Mouse (Mus musculus): ENCODE measurements at regions not wholly inside any gene's neighbourhood (a gene's known extent, or its start where the extent isn't known, plus 50 kb on each side); places are given as distances from the start of the nearest gene placed in this dataset.
"Not testable (repeated sequence)": the region's sequence is repeated elsewhere in the genome, so short reads cannot be mapped to it uniquely, and the experiment has no call there.

DNA sequence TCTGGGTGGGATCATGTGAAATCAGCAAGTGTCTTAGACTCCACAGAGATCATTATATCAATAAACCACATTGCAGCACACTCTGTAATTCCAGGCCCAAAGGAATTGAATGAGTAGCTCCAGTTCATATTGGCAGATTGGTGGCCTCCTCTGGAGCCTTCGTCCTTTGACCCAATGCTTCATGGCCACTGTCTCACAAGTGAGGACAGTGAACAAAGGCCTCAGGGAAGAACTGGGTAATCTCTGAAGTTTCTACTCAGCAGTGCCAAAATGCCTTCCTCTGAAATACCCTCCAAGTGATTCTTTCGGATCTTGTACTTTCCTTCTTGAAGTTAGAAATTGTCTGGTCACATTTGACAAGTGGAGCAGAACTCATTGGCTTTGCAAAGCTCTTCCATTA, 135.8 kb upstream of the Fam84a start:
- no peaks in the 10 kb centered on the region for H3K36me3 ChIP-seq
- no peak overlapping the region for H3K4me2 ChIP-seq (replicated peaks)
- H3K4me3 ChIP-seq (replicated peaks): no peak overlapping the region
- ATAC-seq: no peak
- H3K9me3 ChIP-seq: no peaks in the 10 kb centered on the region
- H3K9ac ChIP-seq (replicated peaks): no peak overlapping the region
- H3K4me1 ChIP-seq (replicated peaks): peaks cover 7% of the 10 kb centered on the region
- WGBS: 87% methylated on average over 2 of the region's 2 CpGs
- no peaks in the 10 kb centered on the region for H3K27me3 ChIP-seq
- H3K27ac ChIP-seq: no peak overlapping the region

DNA sequence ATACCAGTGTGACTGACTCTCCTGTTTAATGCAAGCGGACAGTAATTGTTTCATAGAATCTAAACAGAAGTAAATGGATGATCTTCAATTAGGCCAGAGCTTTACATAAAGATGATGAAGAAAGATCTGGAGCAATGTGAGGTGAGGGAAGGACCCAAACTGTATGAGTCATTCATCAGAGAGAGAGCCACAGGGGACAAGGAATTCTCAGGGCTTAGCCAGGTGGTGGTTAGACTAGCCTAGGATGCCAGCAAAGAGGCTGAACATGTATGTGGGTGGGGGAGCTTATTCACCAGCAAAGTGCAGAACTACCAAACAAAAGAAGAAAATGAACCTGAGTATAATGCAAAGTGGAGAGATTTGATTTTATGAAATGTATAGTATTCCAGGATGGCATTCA, 134.8 kb upstream of the Fam84a start:
- H3K9me3 ChIP-seq: no peaks in the 10 kb centered on the region
- H3K4me1 ChIP-seq (replicated peaks): peaks cover 8% of the 10 kb centered on the region
- no peaks in the 10 kb centered on the region for H3K27me3 ChIP-seq
- no peak overlapping the region for H3K4me3 ChIP-seq (replicated peaks)
- H3K27ac ChIP-seq: no peak overlapping the region
- no peaks in the 10 kb centered on the region for H3K36me3 ChIP-seq
- no peak overlapping the region for H3K4me2 ChIP-seq (replicated peaks)
- no peak overlapping the region for H3K9ac ChIP-seq (replicated peaks)
- no peak for ATAC-seq
- 98% methylated on average over 1 of the region's 1 CpGs for WGBS

DNA sequence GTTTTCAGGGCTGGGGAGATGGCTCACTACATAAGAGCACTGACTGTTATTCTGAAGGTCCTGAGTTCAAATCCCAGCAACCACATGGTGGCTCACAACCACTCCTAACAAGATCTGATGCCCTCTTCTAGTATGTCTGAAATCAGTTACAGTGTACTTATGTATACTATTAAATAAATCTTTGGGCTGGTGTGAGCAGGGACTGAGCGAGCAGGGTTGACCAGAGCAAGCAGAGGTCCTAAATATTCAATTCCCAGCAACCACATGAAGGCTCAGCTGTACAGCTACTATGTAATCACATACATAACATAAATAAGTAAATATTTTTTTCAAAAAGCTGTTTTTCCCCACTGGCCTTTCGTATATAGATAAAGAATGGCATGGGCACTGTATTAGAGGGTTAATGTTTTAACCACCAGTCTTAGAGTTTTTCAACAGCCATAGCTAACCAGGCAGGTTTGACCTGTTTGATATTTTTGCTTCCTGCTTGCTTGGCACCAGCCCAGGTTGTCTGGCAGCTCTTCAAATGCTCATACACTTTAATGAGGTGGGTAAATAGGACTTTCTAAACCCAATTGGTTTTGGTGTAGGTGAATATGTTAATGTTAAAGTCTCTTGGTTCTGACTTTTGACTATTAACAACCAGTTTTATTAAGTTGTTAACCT, 134.1 kb upstream of the Fam84a start:
- Histone ChIP-seq H3K4me2 (replicated peaks) (no peak overlapping the region), H3K4me3 (replicated peaks) (no peak overlapping the region), H3K36me3 (no peaks in the 10 kb centered on the region), H3K9ac (replicated peaks) (no peak overlapping the region), H3K27me3 (no peaks in the 10 kb centered on the region), H3K4me1 (replicated peaks) (peaks cover 8% of the 10 kb centered on the region), H3K9me3 (no peaks in the 10 kb centered on the region), H3K27ac (no peak overlapping the region)
- WGBS: 93% methylated on average over 2 of the region's 2 CpGs
- no peak for ATAC-seq

DNA sequence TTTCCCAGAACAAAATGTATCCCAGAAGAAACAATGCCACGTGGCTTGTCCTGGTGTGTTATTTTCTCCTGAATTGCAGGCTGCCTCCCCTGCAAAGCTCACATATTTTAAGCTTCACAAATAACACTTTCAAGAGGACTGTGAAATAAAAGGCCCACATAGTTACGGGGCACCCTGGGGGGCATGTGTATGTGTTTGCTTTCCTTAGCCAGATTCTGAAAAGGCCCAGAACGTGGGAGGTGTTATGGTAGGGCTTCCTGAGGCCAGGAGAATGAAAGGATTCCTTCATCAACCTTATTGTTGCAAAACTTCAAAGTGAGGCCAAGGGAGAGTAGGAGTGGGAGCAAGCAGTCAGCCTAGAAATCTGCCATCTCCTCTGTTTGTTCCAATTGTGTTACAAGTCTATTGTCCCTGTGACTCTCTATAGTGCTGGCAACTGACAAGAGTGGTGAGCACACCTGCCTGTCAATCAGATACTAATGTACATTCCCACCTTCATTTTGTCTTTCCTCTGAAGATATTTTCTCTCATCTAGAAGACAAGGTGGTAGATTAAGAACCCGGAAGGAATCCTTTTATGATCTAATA, 131.3 kb upstream of the Fam84a start:
- peak; percentile 67 for ATAC-seq
- H3K36me3 ChIP-seq: no peaks in the 10 kb centered on the region
- H3K9ac ChIP-seq (replicated peaks): no peak overlapping the region
- H3K27ac ChIP-seq: no peak overlapping the region
- 31% methylated on average over 4 of the region's 4 CpGs for WGBS
- H3K27me3 ChIP-seq: no peaks in the 10 kb centered on the region
- H3K4me2 ChIP-seq (replicated peaks): no peak overlapping the region
- H3K9me3 ChIP-seq: no peaks in the 10 kb centered on the region
- peaks cover 8% of the 10 kb centered on the region for H3K4me1 ChIP-seq (replicated peaks)
- no peak overlapping the region for H3K4me3 ChIP-seq (replicated peaks)

DNA sequence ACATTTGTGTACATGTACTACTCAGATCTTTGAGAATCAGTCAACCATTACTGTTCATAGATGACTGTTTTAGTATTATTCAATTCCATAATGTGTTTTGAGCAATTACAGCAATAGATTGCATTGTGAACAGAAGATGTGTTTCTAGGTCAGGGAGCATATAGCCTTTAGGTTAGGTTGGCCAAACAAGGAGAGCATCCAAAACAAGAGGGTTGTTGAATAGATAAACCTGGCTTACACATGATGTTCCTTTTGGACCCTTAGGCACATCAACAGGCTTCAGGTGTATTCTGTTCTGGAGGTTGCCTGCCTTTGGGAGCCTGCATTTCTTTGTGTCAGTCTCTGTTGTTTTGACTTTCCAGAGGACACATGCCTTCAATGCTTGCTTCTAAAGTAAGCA, 123.4 kb upstream of the Fam84a start:
- Histone ChIP-seq H3K4me3 (replicated peaks) (no peak overlapping the region), H3K4me2 (replicated peaks) (no peak overlapping the region), H3K4me1 (replicated peaks) (no peaks in the 10 kb centered on the region), H3K27ac (no peak overlapping the region), H3K36me3 (no peaks in the 10 kb centered on the region), H3K9me3 (no peaks in the 10 kb centered on the region), H3K9ac (replicated peaks) (no peak overlapping the region), H3K27me3 (no peaks in the 10 kb centered on the region)
- no peak for ATAC-seq

DNA sequence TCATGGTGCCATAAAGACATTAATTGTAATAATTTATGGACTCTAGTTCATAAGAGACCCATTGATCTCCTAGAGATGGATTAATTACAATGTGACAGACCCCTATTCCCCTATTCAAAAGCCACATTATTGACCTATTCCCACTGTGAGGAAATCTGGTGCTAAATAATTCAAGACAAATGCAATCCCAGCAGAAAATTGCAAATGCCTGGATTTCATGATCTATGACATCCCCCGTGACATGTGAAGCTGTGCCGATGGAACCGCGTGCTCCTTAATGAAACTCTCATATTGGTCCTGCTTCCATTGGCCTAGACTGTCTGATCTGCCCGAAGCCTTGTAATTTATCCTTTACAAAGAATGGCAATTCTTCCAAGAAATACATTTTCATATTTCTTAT, 122.9 kb upstream of the Fam84a start:
- H3K9ac ChIP-seq (replicated peaks): no peak overlapping the region
- no peaks in the 10 kb centered on the region for H3K36me3 ChIP-seq
- no peak overlapping the region for H3K27ac ChIP-seq
- no peaks in the 10 kb centered on the region for H3K4me1 ChIP-seq (replicated peaks)
- no peak overlapping the region for H3K4me2 ChIP-seq (replicated peaks)
- H3K4me3 ChIP-seq (replicated peaks): no peak overlapping the region
- H3K27me3 ChIP-seq: no peaks in the 10 kb centered on the region
- H3K9me3 ChIP-seq: no peaks in the 10 kb centered on the region
- peak; percentile 50; the same call in 1 of the 2 replicates for ATAC-seq
- WGBS: 73% methylated on average over 5 of the region's 5 CpGs

DNA sequence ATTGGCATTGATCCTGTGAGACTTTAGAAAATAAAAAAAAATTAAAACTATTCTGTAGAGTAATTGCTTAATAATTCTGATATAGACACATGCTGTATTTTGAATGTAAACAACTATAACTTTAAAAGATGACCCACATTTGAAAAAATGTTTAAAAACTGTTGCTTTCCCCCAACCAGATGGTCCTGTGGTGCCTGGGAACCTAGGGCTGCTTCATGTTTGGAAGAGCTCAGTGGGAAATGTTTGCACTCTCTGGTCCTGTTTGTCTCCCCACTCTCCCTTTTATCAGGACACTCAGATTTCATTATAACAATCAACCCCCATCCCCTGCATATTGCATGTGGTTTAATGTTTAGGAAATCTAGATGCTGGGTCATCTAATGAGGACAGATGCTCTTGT, 119.4 kb upstream of the Fam84a start:
- H3K4me2 ChIP-seq (replicated peaks): no peak overlapping the region
- H3K27me3 ChIP-seq: no peaks in the 10 kb centered on the region
- H3K27ac ChIP-seq: no peak overlapping the region
- H3K36me3 ChIP-seq: no peaks in the 10 kb centered on the region
- no peaks in the 10 kb centered on the region for H3K4me1 ChIP-seq (replicated peaks)
- H3K9ac ChIP-seq (replicated peaks): no peak overlapping the region
- H3K9me3 ChIP-seq: no peaks in the 10 kb centered on the region
- ATAC-seq: no peak
- no peak overlapping the region for H3K4me3 ChIP-seq (replicated peaks)

DNA sequence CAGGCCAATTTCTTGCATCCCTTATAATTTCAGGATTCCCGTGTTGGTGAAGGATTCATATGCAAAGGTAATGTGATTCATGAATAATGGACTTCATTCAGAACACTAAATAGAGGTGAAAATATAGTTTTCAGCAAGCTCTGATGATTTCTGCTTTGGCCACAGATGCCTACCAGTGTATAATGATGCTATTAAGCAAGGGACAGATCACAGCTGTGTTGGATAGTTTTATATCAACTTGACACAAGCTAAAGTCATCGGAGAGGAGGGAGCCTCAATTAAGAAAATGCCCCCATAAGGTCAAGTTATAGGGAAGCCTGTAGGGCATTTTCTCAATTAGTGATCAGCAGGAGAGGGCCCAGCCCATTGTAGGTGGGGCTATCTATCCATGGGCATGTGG, 109.2 kb upstream of the Fam84a start:
- no peaks in the 10 kb centered on the region for H3K36me3 ChIP-seq
- H3K4me1 ChIP-seq (replicated peaks): no peaks in the 10 kb centered on the region
- no peak overlapping the region for H3K4me3 ChIP-seq (replicated peaks)
- no peak overlapping the region for H3K9ac ChIP-seq (replicated peaks)
- H3K9me3 ChIP-seq: no peaks in the 10 kb centered on the region
- no peak for ATAC-seq
- no peak overlapping the region for H3K27ac ChIP-seq
- no peaks in the 10 kb centered on the region for H3K27me3 ChIP-seq
- 72% methylated on average over 2 of the region's 2 CpGs for WGBS
- H3K4me2 ChIP-seq (replicated peaks): no peak overlapping the region

DNA sequence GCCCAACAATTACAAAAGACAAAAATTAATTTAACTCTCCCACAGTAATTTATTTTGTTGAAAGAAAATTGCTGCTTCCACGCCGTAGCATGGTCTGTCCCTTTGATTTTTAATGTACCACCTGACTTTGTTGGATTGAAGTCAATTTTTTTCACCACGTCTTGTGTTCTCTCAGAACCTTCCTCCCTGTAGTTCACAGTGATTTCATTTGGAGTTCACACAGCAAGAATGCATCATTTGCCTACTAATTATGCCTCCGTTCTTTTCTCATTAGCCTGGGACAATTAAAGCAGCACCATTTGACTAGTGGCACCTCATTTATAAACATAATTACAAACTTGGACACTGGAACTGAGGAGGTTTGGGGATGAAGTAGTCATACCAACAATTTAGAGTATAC, 108.4 kb upstream of the Fam84a start:
- WGBS: 82% methylated on average over 4 of the region's 4 CpGs
- no peaks in the 10 kb centered on the region for H3K9me3 ChIP-seq
- H3K4me2 ChIP-seq (replicated peaks): no peak overlapping the region
- no peaks in the 10 kb centered on the region for H3K27me3 ChIP-seq
- H3K27ac ChIP-seq: no peak overlapping the region
- H3K9ac ChIP-seq (replicated peaks): no peak overlapping the region
- no peak for ATAC-seq
- no peaks in the 10 kb centered on the region for H3K4me1 ChIP-seq (replicated peaks)
- H3K4me3 ChIP-seq (replicated peaks): no peak overlapping the region
- no peaks in the 10 kb centered on the region for H3K36me3 ChIP-seq

DNA sequence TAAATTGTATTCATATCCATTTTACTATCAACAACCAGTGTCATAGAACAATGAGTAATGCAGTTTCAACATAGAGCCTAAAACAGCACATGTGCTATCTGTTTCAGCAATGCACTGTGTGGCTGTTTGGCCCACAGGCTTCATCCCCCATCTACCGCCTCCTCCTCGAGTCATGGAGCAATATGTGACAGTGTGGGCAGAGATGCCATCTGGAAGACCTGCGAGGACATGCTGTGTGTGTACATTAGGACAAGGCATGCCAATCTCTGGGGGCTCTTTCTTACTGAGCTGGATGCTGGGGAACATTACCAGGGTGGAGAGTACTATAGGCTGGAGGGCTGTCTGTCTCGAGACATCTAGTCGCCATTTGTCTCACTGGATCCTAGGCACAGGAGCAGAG, 101.5 kb upstream of the Fam84a start:
- H3K9me3 ChIP-seq: no peaks in the 10 kb centered on the region
- no peaks in the 10 kb centered on the region for H3K36me3 ChIP-seq
- no peak overlapping the region for H3K4me2 ChIP-seq (replicated peaks)
- no peaks in the 10 kb centered on the region for H3K27me3 ChIP-seq
- ATAC-seq: no peak
- H3K27ac ChIP-seq: no peak overlapping the region
- 89% methylated on average over 5 of the region's 5 CpGs for WGBS
- no peak overlapping the region for H3K4me3 ChIP-seq (replicated peaks)
- no peak overlapping the region for H3K9ac ChIP-seq (replicated peaks)
- no peaks in the 10 kb centered on the region for H3K4me1 ChIP-seq (replicated peaks)

DNA sequence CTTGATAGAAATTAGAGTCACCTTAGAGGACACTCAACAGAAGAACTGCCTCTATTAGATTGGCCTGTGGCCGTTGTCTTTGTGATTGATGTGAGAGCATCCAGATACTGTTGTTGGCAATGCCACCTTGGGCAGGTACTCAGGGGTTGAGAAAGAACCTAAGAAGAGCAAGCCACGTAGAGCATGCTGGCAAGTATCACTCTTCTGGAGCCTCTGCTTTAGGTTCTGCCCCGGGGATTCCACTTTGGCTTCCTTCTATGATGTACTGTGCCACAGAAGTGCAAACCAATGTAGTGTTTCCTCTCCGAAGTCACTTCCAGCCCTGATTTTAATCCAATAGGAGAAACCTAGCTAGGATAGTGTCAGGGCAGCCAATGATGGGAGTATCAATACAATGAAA, 98.3 kb upstream of the Fam84a start:
- Histone ChIP-seq H3K4me1 (replicated peaks) (no peaks in the 10 kb centered on the region), H3K9ac (replicated peaks) (no peak overlapping the region), H3K4me2 (replicated peaks) (no peak overlapping the region), H3K4me3 (replicated peaks) (no peak overlapping the region), H3K27me3 (no peaks in the 10 kb centered on the region), H3K36me3 (no peaks in the 10 kb centered on the region), H3K9me3 (no peaks in the 10 kb centered on the region), H3K27ac (no peak overlapping the region)
- no peak for ATAC-seq
- 87% methylated on average over 4 of the region's 4 CpGs for WGBS

DNA sequence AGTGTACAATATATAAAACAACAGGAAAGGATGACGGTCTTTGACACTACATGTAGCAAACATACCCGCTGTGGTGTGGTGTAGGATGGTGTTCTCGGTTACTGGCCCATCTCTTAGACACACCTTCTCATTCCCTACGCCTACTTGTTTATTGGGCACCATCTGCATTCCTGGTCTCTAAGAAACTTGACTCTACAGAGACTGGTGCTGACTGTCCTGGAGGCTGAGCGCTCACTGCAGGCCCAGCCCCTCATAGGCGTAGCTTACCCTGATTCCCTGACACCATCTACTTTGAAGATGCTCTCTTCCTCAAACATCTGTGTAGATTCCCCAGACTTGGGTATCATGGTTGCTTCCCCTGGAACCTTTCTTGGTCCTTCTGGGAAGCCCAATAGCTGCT, 90.9 kb upstream of the Fam84a start:
- ATAC-seq; H3K4me3 ChIP-seq (replicated peaks); H3K27me3 ChIP-seq; H3K36me3 ChIP-seq; H3K9ac ChIP-seq (replicated peaks); H3K4me2 ChIP-seq (replicated peaks); H3K9me3 ChIP-seq; H3K4me1 ChIP-seq (replicated peaks); H3K27ac ChIP-seq: not testable (repeated sequence)
- 98% methylated on average over 6 of the region's 6 CpGs for WGBS

DNA sequence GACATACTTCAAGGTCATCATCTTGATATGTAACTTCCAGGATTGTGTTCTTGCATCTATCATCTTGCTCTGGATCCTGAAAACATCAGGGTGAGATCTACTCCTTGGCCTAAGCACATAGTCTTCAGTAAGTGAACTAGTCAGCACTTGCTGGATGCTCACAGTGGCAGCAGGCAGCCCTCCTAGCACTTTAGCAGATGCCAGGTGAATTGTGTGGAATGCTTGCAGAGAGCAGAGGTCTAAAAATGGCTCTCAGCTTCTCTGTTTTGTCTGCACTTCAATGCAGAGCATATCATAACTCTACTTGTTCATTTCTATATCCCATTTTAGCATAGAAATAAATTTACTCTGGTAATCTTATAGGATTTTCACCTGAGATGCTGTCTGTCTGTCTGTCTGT, 85.8 kb upstream of the Fam84a start:
- H3K27ac ChIP-seq: no peak overlapping the region
- no peak overlapping the region for H3K4me3 ChIP-seq (replicated peaks)
- no peak overlapping the region for H3K4me2 ChIP-seq (replicated peaks)
- H3K9ac ChIP-seq (replicated peaks): no peak overlapping the region
- ATAC-seq: no peak
- H3K27me3 ChIP-seq: no peaks in the 10 kb centered on the region
- H3K36me3 ChIP-seq: no peaks in the 10 kb centered on the region
- H3K4me1 ChIP-seq (replicated peaks): no peaks in the 10 kb centered on the region
- H3K9me3 ChIP-seq: no peaks in the 10 kb centered on the region

Measured in midbrain, embryonic 13.5 days (tissue).